Mouse (Mus musculus) forebrain, embryonic 11.5 days (tissue): ENCODE data around the gene Dao. TPM values are rescaled to one million over a fixed set of nuclear protein-coding genes. Genes with fewer than 3 reads are reported as not detected.

Source experiments
- ATAC-seq: fragments of 200-750 bp; cut with Nextera tagmentation; replicated peaks from 2 replicates; pipeline ENCODE4 v1.8.0; 2017; ENCODE audit warnings: moderate TSS enrichment; ENCODE audit not compliant: low FRiP score
- DNase-seq: peaks from one replicate; pipeline ENCODE4 v3.0.0-alpha.2; 2017; ENCODE audit warnings: low spot score
- H3K27ac ChIP-seq: fragments of 300-500 bp; sonication (generic); 2 replicates; pipeline ENCODE4 v1.5.1; 2014; ENCODE audit warnings: low read depth, low read length
- H3K27me3 ChIP-seq: fragments of 300-500 bp; sonication (generic); 2 replicates; pipeline ENCODE4 v1.6.1; 2014; ENCODE audit warnings: mild to moderate bottlenecking, low read length, mixed read lengths; ENCODE audit not compliant: control insufficient read depth, insufficient read depth
- H3K36me3 ChIP-seq: fragments of 300-500 bp; sonication (generic); 2 replicates; pipeline ENCODE4 v1.6.1; 2014; ENCODE audit warnings: mild to moderate bottlenecking, low read length, moderate library complexity, mixed read lengths; ENCODE audit not compliant: control insufficient read depth, insufficient read depth
- H3K4me1 ChIP-seq: fragments of 300-500 bp; sonication (generic); replicated peaks from 2 replicates; pipeline ENCODE4 v1.6.1; 2014; ENCODE audit warnings: low read length, mixed read lengths; ENCODE audit not compliant: control insufficient read depth, insufficient read depth
- H3K4me2 ChIP-seq: fragments of 300-500 bp; sonication (generic); 2 replicates; pipeline ENCODE4 v1.6.1; 2014; ENCODE audit warnings: low read depth, mild to moderate bottlenecking, low read length, moderate library complexity, mixed read lengths; ENCODE audit not compliant: severe bottlenecking
- H3K4me3 ChIP-seq: fragments of 300-500 bp; sonication (generic); 2 replicates; pipeline ENCODE4 v1.5.1; 2014; ENCODE audit warnings: low read depth, low read length
- H3K9ac ChIP-seq: fragments of 300-500 bp; sonication (generic); 2 replicates; pipeline ENCODE4 v1.6.1; 2014; ENCODE audit warnings: low read length
- H3K9me3 ChIP-seq: fragments of 300-500 bp; sonication (generic); 2 replicates; pipeline ENCODE4 v1.6.1; 2016; ENCODE audit warnings: low read length, mixed read lengths; ENCODE audit not compliant: control insufficient read depth
- WGBS: fragments of 180-500 bp; shearing (Covaris S2); extraction: QIAGEN DNeasy Blood & Tissue Kit; methylation state at CpG from one replicate; pipeline ENCODE4 v1.1.7; 2014; 5-methylcytosine and 5-hydroxymethylcytosine counted together
- polyA plus RNA-seq: library from polyadenylated mRNA; unstranded; fragments of >200 nt; fragmentation: Nextera tagmentation; extraction: Ambion mirVana; gene quantifications from 2 replicates; pipeline ENCODE4 v1.2.1, GENCODE M21; 2014

Dao gene
- polyA plus RNA-seq, 1 experiment from 2014 or later: not detected

DNA sequence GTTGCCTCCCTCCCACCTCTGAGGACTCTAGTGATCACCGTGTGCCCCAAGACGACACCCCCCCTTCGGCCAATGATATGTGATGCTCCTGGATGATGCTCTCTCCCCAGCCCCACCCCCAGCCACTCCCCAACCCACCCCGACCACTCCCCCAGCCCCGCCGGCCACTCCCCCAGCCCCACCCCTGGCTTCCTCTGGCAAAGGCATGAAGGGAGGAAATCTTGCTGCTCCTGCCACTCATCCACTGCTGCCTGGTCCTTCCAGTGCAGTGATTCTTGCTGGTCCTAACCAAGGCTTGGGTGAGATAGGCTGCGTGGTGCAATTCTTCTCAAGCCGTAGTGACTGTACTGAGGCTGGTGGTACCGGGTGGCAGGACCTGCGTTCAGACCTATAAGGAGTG is 21.4 kb downstream of the Dao start:
- DNase-seq (peak; percentile 68), ATAC-seq (no peak)
- Histone ChIP-seq H3K4me2 (no peak overlapping the region), H3K9me3 (no peaks in the 10 kb centered on the region), H3K4me3 (no peak overlapping the region), H3K27me3 (no peaks in the 10 kb centered on the region), H3K27ac (no peak overlapping the region), H3K9ac (no peak overlapping the region), H3K36me3 (no peaks in the 10 kb centered on the region), H3K4me1 (no peaks in the 10 kb centered on the region)
- WGBS: 10% methylated on average over 9 of the region's 10 CpGs

DNA sequence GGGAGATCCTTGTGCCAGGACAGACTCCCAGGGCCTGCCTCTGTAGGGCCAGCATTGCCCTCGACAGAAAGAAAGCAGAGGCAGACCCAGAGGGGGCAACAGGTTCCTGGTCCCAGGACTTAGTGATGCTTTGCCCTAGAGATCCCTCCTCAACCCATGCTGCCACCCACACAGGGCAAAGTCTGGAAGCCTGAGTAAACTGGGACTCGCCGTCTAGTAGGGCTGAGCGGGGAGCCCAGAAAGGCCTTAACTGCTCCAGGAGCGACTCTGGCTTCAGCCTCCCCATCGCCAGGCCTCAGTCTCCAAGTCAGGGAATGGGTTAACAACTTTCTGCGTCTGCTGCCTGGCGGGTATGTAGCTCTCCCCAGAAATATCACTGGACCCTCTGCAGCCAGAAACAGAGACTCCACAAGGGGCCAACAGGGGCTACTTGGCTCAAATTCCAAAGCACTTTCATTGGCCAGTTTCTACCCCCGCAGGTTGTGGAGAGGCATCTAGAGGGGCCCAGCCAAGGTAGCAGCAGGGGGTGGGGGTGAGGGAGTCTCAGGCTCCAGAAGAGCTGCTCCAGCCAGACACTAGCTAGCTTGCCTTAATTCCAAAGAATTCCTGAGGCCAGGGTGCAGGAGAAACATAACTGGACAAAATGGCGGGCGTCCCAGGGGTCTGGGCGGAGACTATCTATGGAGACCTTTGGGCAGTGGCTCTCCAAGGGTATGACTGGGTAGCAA is 23.9 kb downstream of the Dao start:
- Histone ChIP-seq H3K36me3 (no peaks in the 10 kb centered on the region), H3K4me1 (no peaks in the 10 kb centered on the region), H3K4me2 (no peak overlapping the region), H3K27me3 (no peaks in the 10 kb centered on the region), H3K9ac (no peak overlapping the region), H3K9me3 (no peaks in the 10 kb centered on the region), H3K27ac (no peak overlapping the region), H3K4me3 (no peak overlapping the region)
- DNase-seq (no peak), ATAC-seq (no peak)
- WGBS: 87% methylated on average over 12 of the region's 12 CpGs

DNA sequence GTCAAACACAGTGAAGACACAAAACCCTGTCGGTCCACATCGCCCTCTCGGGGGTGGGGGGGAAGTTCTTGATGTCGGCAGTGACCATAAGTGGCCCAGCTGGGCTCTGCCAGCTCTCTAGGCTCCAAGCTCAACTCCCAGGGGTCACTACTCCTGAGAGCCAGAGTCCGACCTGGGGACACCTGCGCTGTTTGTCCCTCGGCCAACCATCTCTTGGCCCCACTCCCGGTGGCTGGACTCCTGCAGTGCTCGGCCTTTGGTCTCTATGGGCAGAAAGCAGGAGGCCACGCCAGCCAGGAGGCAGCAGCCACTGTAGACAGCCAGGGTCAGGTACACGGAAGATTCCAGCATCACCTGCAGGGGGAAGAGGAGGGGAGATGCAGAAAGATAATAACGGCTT is 24.6 kb downstream of the Dao start:
- Histone ChIP-seq H3K27me3 (no peaks in the 10 kb centered on the region), H3K4me2 (no peak overlapping the region), H3K27ac (no peak overlapping the region), H3K36me3 (no peaks in the 10 kb centered on the region), H3K4me1 (no peaks in the 10 kb centered on the region), H3K4me3 (no peak overlapping the region), H3K9me3 (no peaks in the 10 kb centered on the region), H3K9ac (no peak overlapping the region)
- DNase-seq: no peak
- ATAC-seq: no peak
- 82% methylated on average over 12 of the region's 12 CpGs for WGBS

DNA sequence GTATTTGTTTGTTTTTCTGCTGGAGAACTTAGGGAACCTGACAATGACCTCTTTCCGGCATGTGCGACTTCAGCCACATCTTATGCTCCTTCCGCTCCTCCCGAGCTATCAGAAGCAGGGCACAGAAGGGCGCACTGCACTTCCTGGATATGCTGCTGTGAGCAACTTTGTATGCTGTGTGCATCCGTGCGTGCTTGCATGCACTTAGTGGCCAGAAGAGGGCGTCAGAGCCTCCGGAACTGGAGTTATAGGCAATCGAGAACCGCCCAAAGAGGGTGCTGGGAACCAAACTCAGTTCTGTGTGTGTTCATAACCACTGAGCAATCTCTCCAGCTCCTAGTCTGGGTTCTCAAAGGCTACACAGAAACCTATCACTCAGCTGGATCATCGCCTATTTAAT is 27.1 kb downstream of the Dao start:
- whole genome bisulfite sequencing: 92% methylated on average over 12 of the region's 12 CpGs
- no peak for DNase-seq
- H3K4me1 ChIP-seq: no peaks in the 10 kb centered on the region
- H3K36me3 ChIP-seq: no peaks in the 10 kb centered on the region
- H3K4me2 ChIP-seq: no peak overlapping the region
- no peak overlapping the region for H3K27ac ChIP-seq
- H3K9ac ChIP-seq: no peak overlapping the region
- no peak overlapping the region for H3K4me3 ChIP-seq
- H3K9me3 ChIP-seq: no peaks in the 10 kb centered on the region
- no peaks in the 10 kb centered on the region for H3K27me3 ChIP-seq
- ATAC-seq: no peak

DNA sequence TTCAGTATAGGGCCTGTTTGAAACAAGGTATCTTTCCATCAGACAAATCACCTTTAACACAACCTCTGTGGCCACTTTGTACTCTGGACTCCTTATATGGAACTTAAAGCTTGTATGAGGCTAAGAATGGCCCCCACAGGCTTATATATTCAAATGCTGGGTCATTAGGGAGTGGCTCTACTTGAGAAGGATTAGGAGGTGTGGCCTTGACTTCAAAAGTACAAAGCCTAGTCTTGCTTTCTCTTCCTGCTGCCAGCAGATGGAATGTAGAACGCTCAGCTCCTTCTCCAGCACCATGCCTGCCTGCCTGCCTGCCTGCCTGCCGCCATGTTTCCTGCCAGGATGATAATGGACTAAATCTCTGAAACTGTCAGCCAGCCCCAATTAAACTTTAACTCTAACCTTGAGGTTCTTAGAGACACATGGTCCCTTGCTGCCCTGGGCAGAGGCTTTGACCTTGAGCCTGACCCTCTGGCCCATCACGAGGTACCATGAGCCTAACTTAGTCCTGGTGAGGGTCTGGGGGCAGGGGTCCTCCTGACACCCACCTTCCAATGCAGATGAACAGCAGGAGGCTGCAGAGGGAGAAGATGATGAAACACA is 28.8 kb downstream of the Dao start:
- no peak overlapping the region for H3K9ac ChIP-seq
- WGBS: 83% methylated on average over 3 of the region's 3 CpGs

DNA sequence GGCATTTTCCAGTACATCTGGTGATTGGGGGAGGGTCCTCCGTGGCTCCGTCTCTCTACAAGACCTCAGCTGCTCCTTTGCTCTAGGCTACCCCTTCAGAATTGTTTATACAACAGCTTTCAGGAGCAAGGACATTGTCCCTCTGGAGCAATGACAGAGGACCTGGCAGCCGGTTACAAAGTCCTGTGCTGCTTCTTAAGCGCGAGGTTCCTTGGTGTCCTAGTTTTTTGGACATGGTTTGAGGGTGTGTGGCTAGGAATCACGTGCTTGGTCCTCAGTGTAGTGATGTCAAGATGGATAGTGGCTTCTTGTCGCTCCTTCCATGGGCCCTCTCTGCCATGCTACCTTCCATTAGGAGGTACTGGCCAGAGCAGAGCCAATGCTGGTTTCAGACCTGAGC is 30.9 kb downstream of the Dao start:
- 90% methylated on average over 7 of the region's 7 CpGs for WGBS
- Histone ChIP-seq H3K36me3 (no peaks in the 10 kb centered on the region), H3K27ac (no peak overlapping the region), H3K4me2 (no peak overlapping the region), H3K4me3 (no peak overlapping the region), H3K4me1 (0 out of 2 replicates have a peak, but pooled peaks cover 2% of the 10 kb centered on the region), H3K9me3 (no peaks in the 10 kb centered on the region), H3K27me3 (no peaks in the 10 kb centered on the region), H3K9ac (no peak overlapping the region)
- DNase-seq (no peak), ATAC-seq (no peak)

More for the DNA sequence above, 28.8 kb downstream of the Dao start:
- Histone ChIP-seq H3K36me3 (no peaks in the 10 kb centered on the region), H3K27me3 (no peaks in the 10 kb centered on the region), H3K4me1 (0 out of 2 replicates have a peak, but pooled peaks cover 2% of the 10 kb centered on the region), H3K4me3 (no peak overlapping the region), H3K27ac (no peak overlapping the region), H3K4me2 (no peak overlapping the region), H3K9me3 (no peaks in the 10 kb centered on the region)
- ATAC-seq (no peak), DNase-seq (no peak)

DNA sequence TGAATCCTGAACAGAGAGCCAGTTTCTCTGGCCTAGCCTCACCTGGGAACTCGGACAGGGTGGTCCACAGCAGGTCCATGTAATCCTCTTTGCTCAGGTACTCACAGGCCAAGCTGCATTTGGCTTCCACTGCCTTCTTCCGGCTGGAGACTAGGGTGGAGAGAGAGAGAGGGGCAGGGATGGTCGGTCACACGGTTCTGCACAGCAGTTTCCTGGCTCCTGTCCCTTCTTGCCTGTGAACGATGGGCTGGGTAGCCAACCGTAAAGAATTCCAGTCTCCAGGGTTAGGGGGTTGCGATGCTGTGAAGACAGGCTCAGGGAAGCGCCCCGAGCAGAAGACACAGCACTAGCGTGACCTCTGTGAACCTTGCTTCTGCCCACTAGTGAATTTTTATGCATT is 31.6 kb downstream of the Dao start:
- no peak overlapping the region for H3K27ac ChIP-seq
- no peak for ATAC-seq

DNA sequence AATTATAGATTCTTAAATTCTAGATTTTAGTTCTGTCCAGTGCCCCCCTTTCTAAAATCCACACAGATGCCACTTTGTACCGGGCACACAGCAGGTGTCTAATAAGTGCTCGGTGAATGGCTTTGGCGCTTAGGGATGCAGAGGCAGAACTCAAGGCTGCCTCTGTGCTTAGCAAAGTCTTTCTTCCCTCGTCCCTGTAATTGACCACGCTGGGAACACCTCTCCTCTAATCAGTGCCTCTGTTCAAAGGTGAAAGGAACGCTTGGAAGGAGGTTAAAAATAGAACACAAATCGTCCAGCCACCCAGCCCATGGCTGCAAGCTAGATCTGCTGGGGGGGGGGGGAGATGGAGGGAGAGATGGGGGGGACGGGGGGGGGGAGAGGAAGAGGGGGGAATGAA is 37.0 kb downstream of the Dao start:
- Histone ChIP-seq H3K9me3 (no peaks in the 10 kb centered on the region), H3K27ac (peak overlapping the region; percentile 31; the same call in 1 of the 2 replicates), H3K9ac (no peak overlapping the region), H3K4me1 (peaks cover 12% of the 10 kb centered on the region), H3K27me3 (no peaks in the 10 kb centered on the region), H3K36me3 (no peaks in the 10 kb centered on the region), H3K4me3 (no peak overlapping the region), H3K4me2 (no peak overlapping the region)
- ATAC-seq: 0 out of 2 replicates have a peak, but pooled peaks have one; percentile 36
- no peak for DNase-seq
- WGBS: 8% methylated on average over 8 of the region's 8 CpGs

More for the DNA sequence above, 31.6 kb downstream of the Dao start:
- no peak for DNase-seq
- 51% methylated on average over 10 of the region's 10 CpGs for WGBS
- Histone ChIP-seq H3K9ac (no peak overlapping the region), H3K4me3 (no peak overlapping the region), H3K27me3 (no peaks in the 10 kb centered on the region), H3K9me3 (no peaks in the 10 kb centered on the region), H3K4me2 (no peak overlapping the region), H3K4me1 (0 out of 2 replicates have a peak, but pooled peaks cover 2% of the 10 kb centered on the region), H3K36me3 (no peaks in the 10 kb centered on the region)

DNA sequence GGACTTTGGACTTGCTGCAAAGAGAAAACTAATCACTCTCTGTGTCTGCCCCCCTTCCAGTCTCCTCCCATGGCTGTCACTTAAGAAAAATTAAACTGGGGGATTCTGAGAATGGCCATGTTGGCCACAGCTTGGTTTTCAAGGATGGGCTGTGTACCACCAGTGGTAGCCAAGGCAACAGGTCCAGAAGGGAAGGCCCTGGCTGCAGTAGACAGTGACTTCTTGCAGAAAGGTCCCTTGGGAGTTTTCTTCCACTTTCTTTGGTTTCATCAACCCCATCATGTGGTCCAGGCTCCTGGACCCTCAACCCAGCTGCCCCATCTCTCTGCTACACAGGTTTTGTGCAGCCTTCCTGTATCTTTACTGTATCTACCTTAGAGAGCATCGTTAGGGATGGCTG is 37.4 kb downstream of the Dao start:
- no peak for DNase-seq
- Histone ChIP-seq H3K9me3 (no peaks in the 10 kb centered on the region), H3K27me3 (no peaks in the 10 kb centered on the region), H3K27ac (no peak overlapping the region), H3K4me1 (peaks cover 10% of the 10 kb centered on the region), H3K9ac (no peak overlapping the region), H3K4me2 (no peak overlapping the region), H3K36me3 (no peaks in the 10 kb centered on the region), H3K4me3 (no peak overlapping the region)
- ATAC-seq: no peak
- 66% methylated on average over 1 of the region's 1 CpGs for WGBS
